Mouse (Mus musculus) limb, embryonic 11.5 days (tissue): ENCODE measurements around the gene Cd247. TPM values are rescaled to one million over a fixed set of nuclear protein-coding genes. Genes with fewer than 3 reads are reported as not detected.

Source experiments
- ATAC-seq: fragments of 200-750 bp; cut with Nextera tagmentation; 2 replicates; pipeline ENCODE4 v1.8.0; 2017; ENCODE audit warnings: low read depth; ENCODE audit not compliant: insufficient number of reproducible peaks, low FRiP score, low TSS enrichment
- DNase-seq: peaks from one replicate; pipeline ENCODE4 v3.0.0-alpha.2; 2015; ENCODE audit warnings: low spot score
- H3K27ac ChIP-seq: fragments of 300-500 bp; sonication (generic); replicated peaks from 2 replicates; pipeline ENCODE4 v1.5.1; 2014; ENCODE audit warnings: low read depth, mild to moderate bottlenecking, low read length
- H3K27me3 ChIP-seq: fragments of 300-500 bp; sonication (generic); 2 replicates; pipeline ENCODE4 v1.6.1; 2014; ENCODE audit warnings: mild to moderate bottlenecking, low read length, mixed read lengths; ENCODE audit not compliant: control insufficient read depth, insufficient read depth
- H3K36me3 ChIP-seq: fragments of 300-500 bp; sonication (generic); 2 replicates; pipeline ENCODE4 v1.6.1; 2014; ENCODE audit warnings: mild to moderate bottlenecking, low read length, moderate library complexity, mixed read lengths; ENCODE audit not compliant: control insufficient read depth, insufficient read depth
- H3K4me1 ChIP-seq: fragments of 300-500 bp; sonication (generic); 2 replicates; pipeline ENCODE4 v1.6.1; 2014; ENCODE audit warnings: low read length, mixed read lengths; ENCODE audit not compliant: control insufficient read depth, insufficient read depth
- H3K4me2 ChIP-seq: fragments of 300-500 bp; sonication (generic); 2 replicates; pipeline ENCODE4 v1.6.1; 2014; ENCODE audit warnings: low read depth, mild to moderate bottlenecking, moderate library complexity; ENCODE audit not compliant: severe bottlenecking
- H3K4me3 ChIP-seq: fragments of 300-500 bp; sonication (generic); 2 replicates; pipeline ENCODE4 v1.5.1; 2014; ENCODE audit warnings: low read depth, low read length
- H3K9ac ChIP-seq: fragments of 300-500 bp; sonication (generic); 2 replicates; pipeline ENCODE4 v1.6.1; 2014; ENCODE audit warnings: mild to moderate bottlenecking, low read length
- H3K9me3 ChIP-seq: fragments of 300-500 bp; sonication (generic); 2 replicates; pipeline ENCODE4 v1.6.1; 2016; ENCODE audit warnings: low read length; ENCODE audit not compliant: control insufficient read depth
- WGBS: fragments of 180-500 bp; shearing (Covaris S2); extraction: QIAGEN DNeasy Blood & Tissue Kit; methylation state at CpG from one replicate; pipeline ENCODE4 v1.1.7; 2014; 5-methylcytosine and 5-hydroxymethylcytosine counted together
- polyA plus RNA-seq: library from polyadenylated mRNA; unstranded; fragments of >200 nt; fragmentation: Nextera tagmentation; extraction: Ambion mirVana; gene quantifications from 2 replicates; pipeline ENCODE4 v1.2.1, GENCODE M21; 2014

Cd247 gene
- polyA plus RNA-seq, 1 experiment from 2014 or later: 1.6 TPM

- peak; percentile 22 for DNase-seq
- no peak overlapping the region for H3K9ac ChIP-seq
- no peaks in the 10 kb centered on the region for H3K9me3 ChIP-seq
- H3K27ac ChIP-seq: no peak overlapping the region
- H3K36me3 ChIP-seq: no peaks in the 10 kb centered on the region
- no peak overlapping the region for H3K4me2 ChIP-seq
- 0 out of 2 replicates have a peak, but pooled peaks have one; percentile 15 for ATAC-seq
- 90% methylated on average over 5 of the region's 5 CpGs for WGBS
- H3K27me3 ChIP-seq: no peaks in the 10 kb centered on the region
- H3K4me3 ChIP-seq: no peak overlapping the region
- 0 out of 2 replicates have a peak, but pooled peaks cover 3% of the 10 kb centered on the region for H3K4me1 ChIP-seq
These were observed 69.9 kb downstream of the Cd247 start for GRCm38 (mm10) chr1:165858356-165858755.

GRCm38 (mm10) chr1:165860373-165861234 is 72.1 kb downstream of the Cd247 start:
- DNase-seq (peak; percentile 20), ATAC-seq (no peak)
- H3K27ac ChIP-seq: no peak overlapping the region
- WGBS: 79% methylated on average over 9 of the region's 9 CpGs
- H3K4me3 ChIP-seq: no peak overlapping the region
- no peak overlapping the region for H3K9ac ChIP-seq
- no peak overlapping the region for H3K4me2 ChIP-seq
- H3K27me3 ChIP-seq: no peaks in the 10 kb centered on the region
- H3K4me1 ChIP-seq: peaks cover 8% of the 10 kb centered on the region; the same call in 1 of the 2 replicates
- no peaks in the 10 kb centered on the region for H3K9me3 ChIP-seq
- no peaks in the 10 kb centered on the region for H3K36me3 ChIP-seq

GRCm38 (mm10) chr1:165861235-165861609 is 72.7 kb downstream of the Cd247 start:
- Histone ChIP-seq H3K27ac (no peak overlapping the region), H3K36me3 (no peaks in the 10 kb centered on the region), H3K4me2 (no peak overlapping the region), H3K4me3 (no peak overlapping the region), H3K9me3 (no peaks in the 10 kb centered on the region), H3K9ac (no peak overlapping the region), H3K4me1 (peaks cover 9% of the 10 kb centered on the region; the same call in 1 of the 2 replicates), H3K27me3 (no peaks in the 10 kb centered on the region)
- WGBS: 76% methylated on average over 3 of the region's 3 CpGs
- ATAC-seq: no peak
- no peak for DNase-seq

GRCm38 (mm10) chr1:165862059-165862458 is 73.6 kb downstream of the Cd247 start:
- DNase-seq: no peak
- WGBS: 86% methylated on average over 7 of the region's 7 CpGs

GRCm38 (mm10) chr1:165864864-165865795 is 76.6 kb downstream of the Cd247 start:
- DNase-seq: peak; percentile 27
- Histone ChIP-seq H3K9ac (no peak overlapping the region), H3K36me3 (no peaks in the 10 kb centered on the region), H3K4me1 (peaks cover 9% of the 10 kb centered on the region; the same call in 1 of the 2 replicates), H3K4me3 (no peak overlapping the region), H3K27me3 (no peaks in the 10 kb centered on the region), H3K27ac (no peak overlapping the region), H3K9me3 (no peaks in the 10 kb centered on the region), H3K4me2 (no peak overlapping the region)
- ATAC-seq: no peak
- 52% methylated on average over 14 of the region's 14 CpGs for WGBS

More at GRCm38 (mm10) chr1:165862059-165862458, 73.6 kb downstream of the Cd247 start:
- Histone ChIP-seq H3K27ac (no peak overlapping the region), H3K9me3 (no peaks in the 10 kb centered on the region), H3K4me3 (no peak overlapping the region), H3K4me2 (no peak overlapping the region), H3K27me3 (no peaks in the 10 kb centered on the region), H3K9ac (no peak overlapping the region), H3K36me3 (no peaks in the 10 kb centered on the region), H3K4me1 (peaks cover 9% of the 10 kb centered on the region; the same call in 1 of the 2 replicates)
- ATAC-seq: no peak

GRCm38 (mm10) chr1:165866630-165867280 is 78.3 kb downstream of the Cd247 start:
- H3K9me3 ChIP-seq: no peaks in the 10 kb centered on the region
- ATAC-seq (no peak), DNase-seq (peak; percentile 18)
- no peak overlapping the region for H3K4me2 ChIP-seq
- H3K4me3 ChIP-seq: no peak overlapping the region
- H3K4me1 ChIP-seq: peaks cover 6% of the 10 kb centered on the region; the same call in 1 of the 2 replicates
- no peak overlapping the region for H3K9ac ChIP-seq
- no peaks in the 10 kb centered on the region for H3K36me3 ChIP-seq
- WGBS: 83% methylated on average over 5 of the region's 5 CpGs
- no peak overlapping the region for H3K27ac ChIP-seq
- no peaks in the 10 kb centered on the region for H3K27me3 ChIP-seq

GRCm38 (mm10) chr1:165868659-165869058 is 80.2 kb downstream of the Cd247 start:
- no peak for DNase-seq
- Histone ChIP-seq H3K27ac (no peak overlapping the region), H3K4me2 (no peak overlapping the region), H3K9ac (no peak overlapping the region), H3K4me1 (peaks cover 6% of the 10 kb centered on the region; the same call in 1 of the 2 replicates), H3K27me3 (no peaks in the 10 kb centered on the region), H3K9me3 (no peaks in the 10 kb centered on the region), H3K36me3 (no peaks in the 10 kb centered on the region), H3K4me3 (no peak overlapping the region)
- 89% methylated on average over 8 of the region's 8 CpGs for WGBS
- ATAC-seq: no peak

GRCm38 (mm10) chr1:165874645-165875044 is 86.2 kb downstream of the Cd247 start:
- Histone ChIP-seq H3K4me1 (no peaks in the 10 kb centered on the region), H3K27ac (no peak overlapping the region), H3K9me3 (no peaks in the 10 kb centered on the region), H3K36me3 (no peaks in the 10 kb centered on the region), H3K4me3 (no peak overlapping the region), H3K27me3 (no peaks in the 10 kb centered on the region), H3K4me2 (no peak overlapping the region), H3K9ac (no peak overlapping the region)
- DNase-seq (no peak), ATAC-seq (no peak)
- WGBS: 53% methylated on average over 8 of the region's 8 CpGs
